Mouse (Mus musculus) small intestine, adult 2 months (tissue): ENCODE results near the gene Eif3g. TPM values are rescaled to one million over a fixed set of nuclear protein-coding genes. Genes with fewer than 3 reads are reported as not detected.

Source experiments
- H3K27ac ChIP-seq: fragments of 200-500 bp; 2 replicates; pipeline ENCODE4 v1.5.1; 2012; ENCODE audit warnings: low read depth, low read length, control low read depth, inconsistent platforms; ENCODE audit not compliant: insufficient read depth
- H3K27me3 ChIP-seq: fragments of 200-500 bp; 2 replicates; pipeline ENCODE4 v1.6.1; 2012; ENCODE audit warnings: mild to moderate bottlenecking, moderate library complexity, low read length, inconsistent platforms; ENCODE audit not compliant: control insufficient read depth, insufficient read depth
- H3K36me3 ChIP-seq: fragments of 200-500 bp; 2 replicates; pipeline ENCODE4 v1.6.1; 2012; ENCODE audit warnings: mild to moderate bottlenecking, low read length, control low read depth, inconsistent platforms; ENCODE audit not compliant: control insufficient read depth, insufficient read depth
- H3K4me1 ChIP-seq: fragments of 200-500 bp; 2 replicates; pipeline ENCODE4 v1.6.1; 2012; ENCODE audit warnings: low read length, inconsistent platforms, mixed read lengths; ENCODE audit not compliant: control insufficient read depth, insufficient read depth, insufficient read length
- H3K4me3 ChIP-seq: fragments of 200-500 bp; 2 replicates; pipeline ENCODE4 v1.5.1; 2012; ENCODE audit warnings: low read depth, mild to moderate bottlenecking, control low read depth, inconsistent platforms, low read length, moderate library complexity
- CTCF ChIP-seq: fragments of 200-500 bp; IDR thresholded peaks from 2 replicates; pipeline ENCODE4 v1.5.1; 2012; ENCODE audit warnings: low read depth, mild to moderate bottlenecking, control low read depth, inconsistent platforms, low read length, moderate library complexity, mixed read lengths; ENCODE audit not compliant: insufficient replicate concordance, insufficient read length; ENCODE audit errors: extremely low read depth
- POLR2A ChIP-seq: fragments of 200-500 bp; IDR thresholded peaks from 2 replicates; pipeline ENCODE4 v1.6.1; 2012; ENCODE audit warnings: low read depth, mild to moderate bottlenecking, control low read depth, inconsistent platforms, low read length, moderate library complexity
- WGBS: fragments of 180-500 bp; shearing (Covaris S2); methylation state at CpG from one replicate; pipeline ENCODE4 v1.1.7; 2018; 5-methylcytosine and 5-hydroxymethylcytosine counted together
- polyA plus RNA-seq: library from polyadenylated mRNA; depleted of rRNA; stranded (reverse); fragments of >200 nt; gene quantifications from 2 replicates; pipeline ENCODE4 v1.2.3, GENCODE M21; 2012

Gene Eif3g
- polyA plus RNA-seq, 1 experiment = 94.5 TPM

DNA sequence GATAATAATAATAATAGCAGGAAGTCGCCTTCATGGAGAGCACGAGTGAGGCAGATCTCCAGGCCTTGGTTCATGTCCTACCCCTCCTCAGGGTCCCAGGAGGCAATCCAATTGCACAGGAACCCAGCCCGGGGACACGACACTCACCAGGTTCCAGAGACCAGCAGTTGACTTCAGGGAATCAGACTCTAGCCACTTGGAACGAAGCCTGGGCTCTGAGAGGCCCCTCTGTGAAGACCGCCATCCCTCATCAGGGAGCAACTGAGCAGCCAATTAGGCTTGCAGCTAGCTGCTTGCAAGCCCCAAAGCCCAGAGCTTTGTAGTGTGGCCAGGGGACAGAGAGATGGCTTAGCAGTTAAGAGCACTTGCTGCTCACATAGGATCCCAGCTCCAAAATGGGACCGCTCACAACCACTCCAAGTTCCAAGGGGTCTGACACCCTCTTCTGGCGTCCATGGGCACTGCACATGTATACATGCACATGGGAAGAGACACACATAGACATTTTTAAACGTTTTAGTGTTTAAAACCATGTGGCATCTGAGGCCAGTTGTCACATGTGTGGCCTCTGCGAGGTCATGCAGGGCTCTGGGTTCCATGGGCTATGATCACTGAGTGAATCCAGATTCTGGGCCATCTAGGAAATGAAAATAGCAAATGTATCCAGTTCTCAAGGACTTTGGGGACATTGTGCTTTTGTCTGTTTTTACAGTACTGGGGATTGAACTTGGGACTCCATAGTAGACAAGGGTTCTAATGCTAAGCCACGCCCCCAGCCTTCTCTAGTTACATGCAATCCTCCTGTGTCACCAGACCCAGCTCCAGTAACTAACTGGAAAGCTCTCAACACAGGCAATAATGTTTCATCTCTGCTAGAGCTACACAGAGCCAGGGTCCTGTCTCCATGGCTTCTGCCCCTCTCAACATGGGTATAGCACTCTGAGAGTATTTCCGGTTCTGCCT, 27.9 kb downstream of the Eif3g start:
- H3K4me3 ChIP-seq = no peak overlapping the region
- no peak for TF ChIP-seq CTCF
- no peak for TF ChIP-seq POLR2A
- H3K4me1 ChIP-seq = peaks cover 9% of the 10 kb centered on the region
- peaks cover 5% of the 10 kb centered on the region; the same call in 1 of the 2 replicates for H3K36me3 ChIP-seq
- 88% methylated on average over 12 of the region's 12 CpGs for WGBS
- H3K27ac ChIP-seq = no peak overlapping the region
- H3K27me3 ChIP-seq = 0 out of 2 replicates have a peak, but pooled peaks cover 4% of the 10 kb centered on the region

- H3K27me3 ChIP-seq = 0 out of 2 replicates have a peak, but pooled peaks cover 4% of the 10 kb centered on the region
- 11% methylated on average over 19 of the region's 19 CpGs for WGBS
- TF ChIP-seq CTCF (no peak), POLR2A (no peak)
- no peak overlapping the region for H3K27ac ChIP-seq
- H3K4me3 ChIP-seq = peak overlapping the region; percentile 86
- H3K4me1 ChIP-seq = peaks cover 9% of the 10 kb centered on the region
- peaks cover 5% of the 10 kb centered on the region; the same call in 1 of the 2 replicates for H3K36me3 ChIP-seq
Observed at GRCm38 (mm10) chr9:20869246-20869645, 29.2 kb downstream of the Eif3g start.

DNA sequence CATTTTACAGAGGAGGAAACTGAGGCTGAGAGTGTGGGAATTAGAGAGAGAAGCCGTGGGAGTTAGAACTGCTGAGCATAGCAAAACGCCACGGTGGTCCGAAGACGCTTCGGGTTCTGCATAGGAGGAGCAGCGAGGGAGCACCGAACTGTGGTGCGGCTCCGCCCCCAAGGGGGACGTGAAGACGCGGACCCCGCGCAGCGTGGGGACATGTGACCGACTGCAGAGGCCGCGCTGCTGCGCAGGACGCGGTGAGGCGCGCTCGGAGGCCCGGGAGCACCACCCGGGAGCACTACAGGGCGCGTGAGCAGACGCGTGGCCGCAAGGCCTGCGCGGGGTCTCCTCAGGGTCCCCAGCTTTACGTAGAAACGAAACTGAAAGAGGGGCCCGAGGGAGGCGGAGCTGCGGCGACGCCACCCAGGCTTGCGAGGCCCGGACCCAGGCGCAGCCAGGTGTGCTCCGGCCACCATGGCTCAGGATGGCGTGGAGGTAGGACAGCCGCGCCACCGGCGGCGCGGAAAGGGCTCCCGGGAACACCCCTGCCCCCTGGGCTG, 29.9 kb downstream of the Eif3g start, which contains the start of gene A230050P20Rik:
Gene A230050P20Rik (plus strand): TSS at position 195 of the 554 bp plus-strand sequence.
- H3K4me3 ChIP-seq = peak within 1 kb of the TSS; percentile 86
- 3% methylated on average over 53 of the region's 53 CpGs for WGBS
- 0 out of 2 replicates have a peak, but pooled peaks cover 4% of the 10 kb centered on the region for H3K27me3 ChIP-seq
- peaks cover 9% of the 10 kb centered on the region for H3K4me1 ChIP-seq
- H3K27ac ChIP-seq = no peak within 1 kb of the TSS
- TF ChIP-seq CTCF (no peak), POLR2A (no peak)
- H3K36me3 ChIP-seq = peaks cover 5% of the 10 kb centered on the region; the same call in 1 of the 2 replicates

DNA sequence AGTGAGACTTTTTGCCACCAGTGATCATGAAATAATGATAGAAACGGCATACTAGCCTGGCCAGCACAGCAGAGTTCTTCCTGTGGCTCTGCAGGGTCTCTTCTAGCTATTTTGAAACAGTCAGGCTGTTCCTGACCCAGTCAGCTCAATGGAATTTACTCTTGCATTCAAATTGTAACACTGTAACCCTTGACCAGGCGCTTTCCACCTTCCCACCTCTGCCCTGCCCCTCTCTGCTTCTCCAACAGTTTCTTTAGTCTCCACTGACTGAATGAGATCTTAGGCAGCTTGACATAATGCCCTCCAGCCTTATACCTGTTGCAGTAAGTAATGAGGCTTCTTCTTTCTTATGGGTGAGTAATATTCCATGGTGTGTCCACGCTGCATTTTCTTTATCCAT, 31.5 kb downstream of the Eif3g start:
- Histone ChIP-seq H3K36me3 (0 out of 2 replicates have a peak, but pooled peaks cover 3% of the 10 kb centered on the region), H3K4me1 (peaks cover 9% of the 10 kb centered on the region), H3K27ac (no peak overlapping the region), H3K27me3 (0 out of 2 replicates have a peak, but pooled peaks cover 4% of the 10 kb centered on the region), H3K4me3 (no peak overlapping the region)
- WGBS = 55% methylated on average over 3 of the region's 3 CpGs
- TF ChIP-seq CTCF (no peak), POLR2A (no peak)

DNA sequence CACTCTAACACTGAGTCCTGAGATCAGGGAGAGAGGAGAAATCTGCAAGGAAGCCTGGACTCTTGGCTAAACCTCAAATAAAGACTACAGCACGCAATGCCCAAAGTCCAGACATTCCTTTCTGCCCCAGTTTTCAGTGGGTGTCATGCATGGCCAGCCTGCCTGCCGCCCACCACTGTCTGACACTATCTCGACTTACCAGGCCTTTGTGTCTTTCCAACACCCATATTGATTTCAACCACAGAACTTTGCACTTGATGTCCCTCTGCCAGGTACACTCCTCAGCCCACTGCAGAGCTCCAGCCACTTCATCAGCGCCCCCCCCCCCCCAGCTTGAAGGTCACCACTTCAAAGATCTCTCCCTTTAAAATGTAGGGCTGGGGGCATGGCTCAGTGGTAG, 36.2 kb downstream of the Eif3g start:
- TF ChIP-seq CTCF = no peak; the same call in 1 of the 2 replicates
- no peak for TF ChIP-seq POLR2A
- Histone ChIP-seq H3K27ac (no peak overlapping the region), H3K4me1 (no peaks in the 10 kb centered on the region), H3K27me3 (no peaks in the 10 kb centered on the region), H3K36me3 (no peaks in the 10 kb centered on the region), H3K4me3 (no peak overlapping the region)
- WGBS = 48% methylated on average over 4 of the region's 4 CpGs

GRCm38 (mm10) chr9:20861821-20862220, 36.6 kb downstream of the Eif3g start:
- H3K36me3 ChIP-seq = no peaks in the 10 kb centered on the region
- no peaks in the 10 kb centered on the region for H3K27me3 ChIP-seq
- TF ChIP-seq POLR2A (no peak), CTCF (peak; percentile 49; the same call in 1 of the 2 replicates)
- no peak overlapping the region for H3K27ac ChIP-seq
- H3K4me3 ChIP-seq = no peak overlapping the region
- WGBS = 17% methylated on average over 4 of the region's 4 CpGs
- H3K4me1 ChIP-seq = no peaks in the 10 kb centered on the region

GRCm38 (mm10) chr9:20859926-20860325, 38.5 kb downstream of the Eif3g start:
- no peaks in the 10 kb centered on the region for H3K4me1 ChIP-seq
- no peaks in the 10 kb centered on the region for H3K36me3 ChIP-seq
- H3K4me3 ChIP-seq = no peak overlapping the region
- WGBS = 45% methylated on average over 6 of the region's 6 CpGs
- TF ChIP-seq POLR2A = no peak
- no peak overlapping the region for H3K27ac ChIP-seq
- H3K27me3 ChIP-seq = no peaks in the 10 kb centered on the region
